Mouse (Mus musculus): ENCODE measurements around the gene Ckap2l.

The Ckap2l gene

GRCm38 (mm10) chr2:129263073-129263472 lies 33.9 kb downstream of the Ckap2l start:
- CTCF ChIA-PET, result no interaction called here

GRCm38 (mm10) chr2:129261151-129261794 lies 35.7 kb downstream of the Ckap2l start:
- CTCF ChIA-PET, result no interaction called here

GRCm38 (mm10) chr2:129260646-129261045 lies 36.4 kb downstream of the Ckap2l start:
- CTCF ChIA-PET, result no interaction called here

- CTCF ChIA-PET, result interaction anchor here (1.2 kb wide), 1 partner anchor 84 kb away, joined by 6 read pairs; no protein-coding TSS in a partner anchor
Measured at GRCm38 (mm10) chr2:129258475-129259211, 38.4 kb downstream of the Ckap2l start.

- CTCF ChIA-PET, result interaction anchor here (0.7 to 1.2 kb wide), 3 partner anchors 51 to 252 kb away, joined by 3 to 6 read pairs (median 5); no protein-coding TSS in a partner anchor
Measured at GRCm38 (mm10) chr2:129258056-129258455, 39.0 kb downstream of the Ckap2l start.

- CTCF ChIA-PET, result interaction anchor here (0.5 kb wide), 1 partner anchor 48 kb away, joined by 5 read pairs; no protein-coding TSS in a partner anchor
Measured at GRCm38 (mm10) chr2:129256006-129256405, 41.0 kb downstream of the Ckap2l start.

GRCm38 (mm10) chr2:129254076-129254475 lies 42.9 kb downstream of the Ckap2l start:
- CTCF ChIA-PET, result interaction anchor here (0.6 to 0.7 kb wide), 3 partner anchors 48 to 430 kb away, joined by 3 to 7 read pairs (median 4); no protein-coding TSS in a partner anchor

- CTCF ChIA-PET, result no interaction called here
Measured at GRCm38 (mm10) chr2:129253631-129253970, 43.4 kb downstream of the Ckap2l start.

- CTCF ChIA-PET, result interaction anchor here (0.7 kb wide), 1 partner anchor 670 kb away, joined by 3 read pairs; no protein-coding TSS in a partner anchor
Measured at GRCm38 (mm10) chr2:129252836-129253630, 44.0 kb downstream of the Ckap2l start.

GRCm38 (mm10) chr2:129249321-129249720 lies 47.7 kb downstream of the Ckap2l start:
- CTCF ChIA-PET, result no interaction called here

- CTCF ChIA-PET, result no interaction called here
Measured at GRCm38 (mm10) chr2:129247707-129248121, 49.3 kb downstream of the Ckap2l start.

- CTCF ChIA-PET, result no interaction called here
Measured at GRCm38 (mm10) chr2:129246924-129247323, 50.1 kb downstream of the Ckap2l start.

- CTCF ChIA-PET, result no interaction called here
Measured at GRCm38 (mm10) chr2:129246436-129246835, 50.6 kb downstream of the Ckap2l start.

- CTCF ChIA-PET, result interaction anchor here (0.6 to 0.7 kb wide), 2 partner anchors 56 to 1013 kb away, joined by 3 to 6 read pairs; no protein-coding TSS in a partner anchor
Measured at GRCm38 (mm10) chr2:129245618-129246017, 51.4 kb downstream of the Ckap2l start.

- CTCF ChIA-PET, result no interaction called here
Measured at GRCm38 (mm10) chr2:129244446-129245120, 52.4 kb downstream of the Ckap2l start.

GRCm38 (mm10) chr2:129243786-129244185 lies 53.2 kb downstream of the Ckap2l start:
- CTCF ChIA-PET, result no interaction called here

GRCm38 (mm10) chr2:129243005-129243404 lies 54.0 kb downstream of the Ckap2l start:
- CTCF ChIA-PET, result interaction anchor here (0.6 kb wide), 1 partner anchor 9 kb away, joined by 8 read pairs; no protein-coding TSS in a partner anchor

GRCm38 (mm10) chr2:129241845-129242833 lies 54.9 kb downstream of the Ckap2l start:
- CTCF ChIA-PET, result interaction anchor here (0.5 to 0.7 kb wide), 2 partner anchors 29 to 1977 kb away, joined by 4 to 6 read pairs; no protein-coding TSS in a partner anchor

- CTCF ChIA-PET, result no interaction called here
Measured at GRCm38 (mm10) chr2:129240726-129241432, 56.1 kb downstream of the Ckap2l start.

Data from spleen, embryonic (tissue).